Mouse (Mus musculus) spleen, adult 2 months (tissue): ENCODE measurements around the gene Stard8. TPM values are rescaled to one million over a fixed set of nuclear protein-coding genes. Genes with fewer than 3 reads are reported as not detected.
A peak's percentile ranks its signal among the peaks of the same experiment; 100 is the strongest.

Source experiments
- DNase-seq, 2 experiments: peaks; one replicate each; pipeline versions ENCODE4 v3.0.0 to v3.0.0-alpha.2; 2012 to 2021; ENCODE audit warnings: low spot score in 2 of 2, low read depth in 1 of 2
- H3K27ac ChIP-seq: fragments of 200-500 bp; 2 replicates; pipeline ENCODE4 v1.5.1; 2012; ENCODE audit warnings: low read length, inconsistent platforms; ENCODE audit not compliant: insufficient read depth
- H3K27me3 ChIP-seq: fragments of 200-500 bp; 2 replicates; pipeline ENCODE4 v1.6.1; 2012; ENCODE audit warnings: mild to moderate bottlenecking, moderate library complexity, low read length, inconsistent platforms; ENCODE audit not compliant: control insufficient read depth, insufficient read depth
- H3K36me3 ChIP-seq: fragments of 200-500 bp; 2 replicates; pipeline ENCODE4 v1.6.1; 2012; ENCODE audit warnings: mild to moderate bottlenecking, low read length, inconsistent platforms; ENCODE audit not compliant: control insufficient read depth, insufficient read depth
- H3K4me1 ChIP-seq: fragments of 200-500 bp; 2 replicates; pipeline ENCODE4 v1.6.1; 2011; ENCODE audit warnings: inconsistent platforms; ENCODE audit not compliant: control insufficient read depth, insufficient read depth, insufficient read length
- H3K4me3 ChIP-seq: fragments of 200-500 bp; 2 replicates; pipeline ENCODE4 v1.5.1; 2011; ENCODE audit warnings: mild to moderate bottlenecking, inconsistent platforms; ENCODE audit not compliant: insufficient read depth, insufficient read length; ENCODE audit errors: extremely low read depth
- CTCF ChIP-seq: fragments of 200-500 bp; IDR thresholded peaks from 2 replicates; pipeline ENCODE4 v1.5.1; 2011; ENCODE audit warnings: mild to moderate bottlenecking, inconsistent platforms; ENCODE audit not compliant: insufficient read depth, insufficient read length, insufficient replicate concordance; ENCODE audit errors: extremely low read depth
- POLR2A ChIP-seq: fragments of 200-500 bp; IDR thresholded peaks from 2 replicates; pipeline ENCODE4 v1.6.1; 2011; ENCODE audit warnings: low read depth, low read length, inconsistent platforms
- WGBS: fragments of 180-500 bp; shearing (Covaris S2); methylation state at CpG from one replicate; pipeline ENCODE4 v1.1.7; 2018; 5-methylcytosine and 5-hydroxymethylcytosine counted together
- polyA plus RNA-seq: library from polyadenylated mRNA; depleted of rRNA; stranded (reverse); fragments of >200 nt; gene quantifications from 2 replicates; pipeline ENCODE4 v1.2.3, GENCODE M21; 2012

Stard8 gene
- polyA plus RNA-seq, 1 experiment = 7.2 TPM

- Histone ChIP-seq H3K4me3 (peak overlapping the region; percentile 61; the same call in 1 of the 2 replicates), H3K36me3 (no peaks in the 10 kb centered on the region), H3K27me3 (no peaks in the 10 kb centered on the region), H3K27ac (peak overlapping the region; percentile 42), H3K4me1 (peaks cover 3% of the 10 kb centered on the region; the same call in 1 of the 2 replicates)
- TF ChIP-seq POLR2A (no peak), CTCF (no peak)
- WGBS = 33% methylated on average over 6 of the region's 6 CpGs
- DNase-seq = no peak
These were observed 40.2 kb downstream of the Stard8 start for GRCm38 (mm10) chrX:99043275-99043674.

- Histone ChIP-seq H3K4me1 (peaks cover 3% of the 10 kb centered on the region; the same call in 1 of the 2 replicates), H3K4me3 (no peak overlapping the region), H3K36me3 (no peaks in the 10 kb centered on the region), H3K27me3 (no peaks in the 10 kb centered on the region), H3K27ac (no peak overlapping the region)
- DNase-seq = no peak
- TF ChIP-seq POLR2A (no peak), CTCF (no peak)
- WGBS = 82% methylated on average over 5 of the region's 5 CpGs
These were observed 40.7 kb downstream of the Stard8 start for GRCm38 (mm10) chrX:99043739-99044138.

GRCm38 (mm10) chrX:99045315-99045714 lies 42.3 kb downstream of the Stard8 start:
- DNase-seq = no peak
- TF ChIP-seq POLR2A (no peak), CTCF (no peak)
- no peak overlapping the region for H3K4me3 ChIP-seq

GRCm38 (mm10) chrX:99046360-99047055 lies 43.5 kb downstream of the Stard8 start:
- DNase-seq = no peak
- TF ChIP-seq POLR2A = no peak
- TF ChIP-seq CTCF = no peak
- H3K27ac ChIP-seq = peak overlapping the region; percentile 35; the same call in 1 of the 2 replicates
- no peaks in the 10 kb centered on the region for H3K27me3 ChIP-seq
- 41% methylated on average over 5 of the region's 5 CpGs for WGBS
- H3K4me1 ChIP-seq = peaks cover 3% of the 10 kb centered on the region; the same call in 1 of the 2 replicates
- H3K36me3 ChIP-seq = no peaks in the 10 kb centered on the region
- H3K4me3 ChIP-seq = no peak overlapping the region

More at GRCm38 (mm10) chrX:99045315-99045714, 42.3 kb downstream of the Stard8 start:
- Histone ChIP-seq H3K4me1 (peaks cover 3% of the 10 kb centered on the region; the same call in 1 of the 2 replicates), H3K27me3 (no peaks in the 10 kb centered on the region), H3K36me3 (no peaks in the 10 kb centered on the region), H3K27ac (no peak overlapping the region)
- 82% methylated on average over 7 of the region's 7 CpGs for WGBS

- peaks cover 4% of the 10 kb centered on the region; the same call in 1 of the 2 replicates for H3K4me1 ChIP-seq
- H3K4me3 ChIP-seq = no peak overlapping the region
- H3K27ac ChIP-seq = no peak overlapping the region
These were observed 45.1 kb downstream of the Stard8 start for GRCm38 (mm10) chrX:99048111-99048510.

GRCm38 (mm10) chrX:99049247-99049646 lies 46.2 kb downstream of the Stard8 start:
- WGBS = 46% methylated on average over 5 of the region's 5 CpGs
- Histone ChIP-seq H3K36me3 (no peaks in the 10 kb centered on the region), H3K27ac (peak overlapping the region; percentile 22; the same call in 1 of the 2 replicates), H3K4me1 (peaks cover 4% of the 10 kb centered on the region; the same call in 1 of the 2 replicates), H3K4me3 (no peak overlapping the region), H3K27me3 (no peaks in the 10 kb centered on the region)
- TF ChIP-seq POLR2A (no peak), CTCF (no peak)
- no peak for DNase-seq

More at GRCm38 (mm10) chrX:99048111-99048510, 45.1 kb downstream of the Stard8 start:
- WGBS = 38% methylated on average over 4 of the region's 4 CpGs
- DNase-seq = no peak
- no peaks in the 10 kb centered on the region for H3K36me3 ChIP-seq
- no peaks in the 10 kb centered on the region for H3K27me3 ChIP-seq
- TF ChIP-seq CTCF = no peak

- no peak for DNase-seq
- H3K4me3 ChIP-seq = no peak overlapping the region
- peaks cover 4% of the 10 kb centered on the region; the same call in 1 of the 2 replicates for H3K4me1 ChIP-seq
- H3K27ac ChIP-seq = no peak overlapping the region
- TF ChIP-seq CTCF (no peak), POLR2A (no peak)
- no peaks in the 10 kb centered on the region for H3K27me3 ChIP-seq
- WGBS = 88% methylated on average over 10 of the region's 10 CpGs
- H3K36me3 ChIP-seq = no peaks in the 10 kb centered on the region
These were observed 47.9 kb downstream of the Stard8 start for GRCm38 (mm10) chrX:99050736-99051481.
